Mouse (Mus musculus): ENCODE data around the gene Cdsn. TPM values are rescaled to one million over a fixed set of nuclear protein-coding genes. Genes with fewer than 3 reads are reported as not detected.

Cdsn gene
- total RNA-seq, 1 experiment = 1.1 TPM

DNA sequence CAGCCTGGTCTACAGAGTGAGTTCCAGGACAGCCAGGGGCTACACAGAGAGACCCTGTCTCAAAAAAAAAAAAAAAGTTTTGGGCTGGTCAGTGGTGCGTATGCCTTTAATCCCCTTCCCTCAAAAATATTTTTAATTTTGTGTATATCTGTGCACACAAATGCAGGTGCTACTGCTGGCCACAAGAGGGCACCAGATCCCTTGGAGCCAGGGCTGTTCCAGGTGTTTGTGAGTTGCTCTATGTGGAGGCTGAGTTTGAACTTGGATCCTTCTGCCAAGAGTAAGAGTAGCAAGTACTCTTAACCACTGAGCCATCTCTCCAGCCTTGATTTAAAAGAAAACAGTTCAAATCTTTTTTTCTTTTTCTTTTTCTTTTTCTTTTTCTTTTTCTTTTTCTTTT is 31.0 kb downstream of the Cdsn start:
- Histone ChIP-seq H3K4me3 (ENCODE audit: insufficient read depth in 1 of 2, low read depth in 1 of 2, low read length in 2 of 2, poor library complexity in 1 of 2, severe bottlenecking in 1 of 2) (no peak overlapping the region), H3K36me3 (ENCODE audit: control insufficient read depth, insufficient read depth, low read length, poor library complexity, severe bottlenecking) (no peaks in the 10 kb centered on the region), H3K4me1 (ENCODE audit: control insufficient read depth in 2 of 2, insufficient read depth in 2 of 2, low read length in 2 of 2, poor library complexity in 1 of 2) (no peaks in the 10 kb centered on the region; a peak in 1 of 4 replicates), H3K27ac (ENCODE audit: insufficient read depth, low read depth, low read length, poor library complexity, severe bottlenecking) (no peak overlapping the region), H3K9me3 (ENCODE audit: control insufficient read depth, insufficient read depth, low read depth, low read length) (no peaks in the 10 kb centered on the region), H3K9ac (ENCODE audit: insufficient read depth, low read depth, low read length, poor library complexity, severe bottlenecking) (no peak overlapping the region)
- in situ Hi-C loops (cut with MboI; ENCODE audit: low sequenced_read_pairs in 2 of 2, unreplicated experiment in 2 of 2) = no loop called here
- peak; percentile 36; the same call in 1 of the 2 replicates for TF ChIP-seq ZC3H11A (IDR thresholded peaks at IDR 0.05; ENCODE audit: borderline replicate concordance, low read depth, low read length)
- no peak for TF ChIP-seq CHD2 (IDR thresholded peaks at IDR 0.05; ENCODE audit: low read depth, low read length)
- DNase-seq (ENCODE audit: low read depth, low spot score) = no peak

DNA sequence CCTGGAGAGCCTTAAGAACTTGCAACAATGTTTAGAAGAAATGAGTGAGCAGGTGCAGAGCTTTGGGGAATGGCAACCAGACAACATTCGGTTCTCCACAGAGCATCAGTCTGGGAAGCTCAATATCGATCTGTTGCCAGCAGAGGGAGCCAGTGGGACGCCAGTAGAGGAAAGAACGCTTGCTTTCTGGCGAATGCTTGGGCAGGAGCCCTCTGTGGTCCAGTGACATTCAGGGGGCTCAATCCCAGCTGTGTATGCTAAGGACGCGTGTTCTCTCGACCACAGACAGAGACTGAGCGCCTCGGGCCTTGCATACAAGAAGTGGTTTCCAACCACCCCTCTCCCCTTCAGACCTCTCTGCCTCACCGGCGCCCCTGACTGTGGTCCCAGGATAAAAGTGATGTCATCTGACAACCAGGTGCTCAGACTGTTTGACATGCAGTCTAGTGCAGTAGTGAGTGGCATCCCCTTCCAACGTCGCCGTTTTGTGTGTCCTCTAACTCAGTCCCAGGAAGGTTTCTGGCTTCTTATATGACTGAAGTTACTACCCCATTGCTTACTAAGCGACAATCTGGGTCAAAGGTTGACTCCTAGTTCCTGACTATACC is 32.5 kb downstream of the Cdsn start:
- peak; percentile 86 for DNase-seq (ENCODE audit: low read depth, low spot score)
- H3K9me3 ChIP-seq (ENCODE audit: control insufficient read depth, insufficient read depth, low read depth, low read length) = no peaks in the 10 kb centered on the region
- H3K4me1 ChIP-seq (ENCODE audit: control insufficient read depth in 2 of 2, insufficient read depth in 2 of 2, low read length in 2 of 2, poor library complexity in 1 of 2) = no peaks in the 10 kb centered on the region; a peak in 1 of 4 replicates
- no peak overlapping the region for H3K4me3 ChIP-seq (ENCODE audit: insufficient read depth in 1 of 2, low read depth in 1 of 2, low read length in 2 of 2, poor library complexity in 1 of 2, severe bottlenecking in 1 of 2)
- no peak overlapping the region for H3K27ac ChIP-seq (ENCODE audit: insufficient read depth, low read depth, low read length, poor library complexity, severe bottlenecking)
- no peak overlapping the region for H3K9ac ChIP-seq (ENCODE audit: insufficient read depth, low read depth, low read length, poor library complexity, severe bottlenecking)
- TF ChIP-seq HCFC1 (IDR thresholded peaks at IDR 0.05; ENCODE audit: borderline replicate concordance, insufficient read depth, low read length) = no peak
- TF ChIP-seq ZC3H11A (IDR thresholded peaks at IDR 0.05; ENCODE audit: borderline replicate concordance, low read depth, low read length) = no peak
- no peak for TF ChIP-seq CHD2 (IDR thresholded peaks at IDR 0.05; ENCODE audit: low read depth, low read length)
- TF ChIP-seq MAFK (IDR thresholded peaks at IDR 0.05; ENCODE audit: insufficient read depth, low read depth, low read length) = no peak
- TF ChIP-seq ZNF384 (IDR thresholded peaks at IDR 0.05; ENCODE audit: low read depth, low read length) = no peak
- no peaks in the 10 kb centered on the region for H3K36me3 ChIP-seq (ENCODE audit: control insufficient read depth, insufficient read depth, low read length, poor library complexity, severe bottlenecking)
- in situ Hi-C loops (cut with MboI; ENCODE audit: low sequenced_read_pairs in 2 of 2, unreplicated experiment in 2 of 2) = no loop called here

DNA sequence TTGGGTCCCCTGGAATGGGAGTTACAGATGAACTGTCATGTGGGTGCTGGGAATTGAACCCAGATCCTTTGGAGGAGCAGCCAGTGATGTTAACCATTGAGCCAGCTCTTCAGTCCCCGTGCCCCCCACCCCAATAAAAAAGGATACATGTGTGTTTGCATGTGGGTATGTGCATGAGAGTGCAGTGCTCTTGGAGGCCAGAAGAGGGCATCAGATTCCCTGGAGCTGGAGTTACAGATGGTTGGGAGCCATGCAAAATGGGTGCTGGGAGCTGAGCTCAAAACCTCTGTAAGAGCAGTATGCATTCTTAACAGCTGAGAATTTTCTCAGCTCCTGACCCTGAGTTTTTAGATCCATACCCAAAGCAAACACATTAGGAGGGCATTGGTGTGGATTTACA is 35.4 kb downstream of the Cdsn start:
- Histone ChIP-seq H3K27ac (ENCODE audit: insufficient read depth, low read depth, low read length, poor library complexity, severe bottlenecking) (no peak overlapping the region), H3K9ac (ENCODE audit: insufficient read depth, low read depth, low read length, poor library complexity, severe bottlenecking) (no peak overlapping the region), H3K4me3 (ENCODE audit: insufficient read depth in 1 of 2, low read depth in 1 of 2, low read length in 2 of 2, poor library complexity in 1 of 2, severe bottlenecking in 1 of 2) (no peak overlapping the region), H3K36me3 (ENCODE audit: control insufficient read depth, insufficient read depth, low read length, poor library complexity, severe bottlenecking) (no peaks in the 10 kb centered on the region), H3K9me3 (ENCODE audit: control insufficient read depth, insufficient read depth, low read depth, low read length) (no peaks in the 10 kb centered on the region), H3K4me1 (ENCODE audit: control insufficient read depth in 2 of 2, insufficient read depth in 2 of 2, low read length in 2 of 2, poor library complexity in 1 of 2) (peaks cover under 1 to 12% of the 10 kb centered on the region in 2 experiments; a peak in 2 of 4 replicates)
- in situ Hi-C loops (cut with MboI; ENCODE audit: low sequenced_read_pairs in 2 of 2, unreplicated experiment in 2 of 2) = no loop called here
- DNase-seq (ENCODE audit: low read depth, low spot score) = no peak
- TF ChIP-seq HCFC1 (IDR thresholded peaks at IDR 0.05; ENCODE audit: borderline replicate concordance, insufficient read depth, low read length) (no peak), MAFK (IDR thresholded peaks at IDR 0.05; ENCODE audit: insufficient read depth, low read depth, low read length) (no peak), ZC3H11A (IDR thresholded peaks at IDR 0.05; ENCODE audit: borderline replicate concordance, low read depth, low read length) (no peak), ZNF384 (IDR thresholded peaks at IDR 0.05; ENCODE audit: low read depth, low read length) (no peak), CHD2 (IDR thresholded peaks at IDR 0.05; ENCODE audit: low read depth, low read length) (no peak)

DNA sequence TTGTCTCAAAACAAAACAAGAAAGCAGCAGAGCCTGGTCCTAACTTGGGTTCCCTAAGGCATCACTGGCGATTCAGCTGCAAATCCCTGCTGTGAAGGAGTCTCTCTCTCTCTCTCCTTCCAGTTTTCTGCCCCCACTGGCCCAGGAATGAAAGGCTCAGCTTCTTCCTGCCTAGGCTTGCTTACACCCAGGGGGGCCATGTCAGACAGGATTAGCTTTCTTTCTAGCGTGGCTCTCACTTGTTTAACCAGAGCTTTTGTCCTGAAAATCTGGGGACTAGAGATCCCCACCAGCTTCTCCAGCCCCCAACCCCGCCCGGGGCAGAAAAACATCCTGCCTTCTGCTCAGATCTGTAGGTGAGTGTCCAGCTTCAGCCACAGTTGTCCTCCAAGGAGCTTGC is 36.5 kb downstream of the Cdsn start:
- H3K9me3 ChIP-seq (ENCODE audit: control insufficient read depth, insufficient read depth, low read depth, low read length) = no peaks in the 10 kb centered on the region
- TF ChIP-seq ZNF384 (IDR thresholded peaks at IDR 0.05; ENCODE audit: low read depth, low read length) = no peak
- TF ChIP-seq CHD2 (IDR thresholded peaks at IDR 0.05; ENCODE audit: low read depth, low read length) = no peak
- no peak for TF ChIP-seq ZC3H11A (IDR thresholded peaks at IDR 0.05; ENCODE audit: borderline replicate concordance, low read depth, low read length)
- TF ChIP-seq HCFC1 (IDR thresholded peaks at IDR 0.05; ENCODE audit: borderline replicate concordance, insufficient read depth, low read length) = no peak
- TF ChIP-seq MAFK (IDR thresholded peaks at IDR 0.05; ENCODE audit: insufficient read depth, low read depth, low read length) = no peak
- no peak overlapping the region for H3K4me3 ChIP-seq (ENCODE audit: insufficient read depth in 1 of 2, low read depth in 1 of 2, low read length in 2 of 2, poor library complexity in 1 of 2, severe bottlenecking in 1 of 2)
- DNase-seq (ENCODE audit: low read depth, low spot score) = no peak
- H3K27ac ChIP-seq (ENCODE audit: insufficient read depth, low read depth, low read length, poor library complexity, severe bottlenecking) = no peak overlapping the region; the same call in 1 of the 2 replicates
- H3K4me1 ChIP-seq (ENCODE audit: control insufficient read depth in 2 of 2, insufficient read depth in 2 of 2, low read length in 2 of 2, poor library complexity in 1 of 2) = peaks cover 5 to 14% of the 10 kb centered on the region in 2 experiments; a peak in 3 of 4 replicates
- in situ Hi-C loops (cut with MboI; ENCODE audit: low sequenced_read_pairs in 2 of 2, unreplicated experiment in 2 of 2) = no loop called here
- H3K36me3 ChIP-seq (ENCODE audit: control insufficient read depth, insufficient read depth, low read length, poor library complexity, severe bottlenecking) = no peaks in the 10 kb centered on the region
- no peak overlapping the region for H3K9ac ChIP-seq (ENCODE audit: insufficient read depth, low read depth, low read length, poor library complexity, severe bottlenecking)
